Mouse (Mus musculus) ES-E14 (cell line): ENCODE results near the gene Ring1.

Source experiments
- CHD2 ChIP-seq: IDR thresholded peaks from 2 replicates; pipeline ENCODE4 v1.6.1; 2014; ENCODE audit warnings: mild to moderate bottlenecking, low read depth, low read length, inconsistent platforms
- HCFC1 ChIP-seq: IDR thresholded peaks from 2 replicates; pipeline ENCODE4 v1.6.1; 2012; ENCODE audit warnings: low read length, inconsistent platforms, borderline replicate concordance; ENCODE audit not compliant: insufficient read depth
- MAFK ChIP-seq: IDR thresholded peaks from 2 replicates; pipeline ENCODE4 v1.6.1; 2014; ENCODE audit warnings: mild to moderate bottlenecking, low read depth, low read length, inconsistent platforms; ENCODE audit not compliant: insufficient read depth
- ZNF384 ChIP-seq: IDR thresholded peaks from 2 replicates; pipeline ENCODE4 v1.6.1; 2012; ENCODE audit warnings: low read depth, low read length, inconsistent platforms

DNA sequence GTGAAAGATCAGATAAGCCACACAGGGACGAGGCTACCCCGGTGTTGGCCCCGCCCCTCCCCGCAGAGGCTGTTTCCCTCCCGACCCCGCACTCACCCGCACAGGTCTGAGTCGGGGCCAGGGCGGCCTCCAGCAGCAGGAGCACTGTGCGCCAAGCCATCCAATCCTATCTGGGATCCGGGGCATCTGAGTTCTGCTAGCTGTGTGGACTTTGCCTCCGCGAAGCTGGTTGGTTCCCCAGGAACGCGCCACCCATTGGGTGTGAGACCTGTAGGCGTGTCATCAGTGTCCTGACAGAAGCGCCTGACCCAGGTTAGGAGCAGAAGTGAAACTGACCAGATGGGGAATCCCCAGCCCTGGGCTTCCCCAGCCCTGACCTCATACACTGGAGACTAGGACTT is 45.8 kb downstream of the Ring1 start:
- TF ChIP-seq CHD2: no peak
- no peak for TF ChIP-seq MAFK
- TF ChIP-seq HCFC1: no peak
- no peak for TF ChIP-seq ZNF384
